Mouse (Mus musculus) stomach, postnatal 0 days (tissue): ENCODE results near the gene Catsperz.

Source experiments
- CTCF ChIP-seq: IDR thresholded peaks from 2 replicates; pipeline ENCODE4 v1.5.1; 2016; ENCODE audit warnings: antibody characterized with exemption, low read depth, mild to moderate bottlenecking, moderate library complexity
- EP300 ChIP-seq: optimal IDR thresholded peaks from 2 replicates; pipeline ENCODE3; 2016; ENCODE audit warnings: antibody characterized with exemption

GRCm38 (mm10) chr19:6926559-6927255 lies 1.5 kb upstream of the Catsperz start:
- no peak for TF ChIP-seq CTCF
- no peak for TF ChIP-seq EP300
